Mouse (Mus musculus) ES-Bruce4 (cell line): ENCODE results near the gene Rrn3.

Experiments used
- CTCF ChIP-seq: IDR thresholded peaks from one replicate; pipeline ENCODE4 v1.8.1; 2011; ENCODE audit warnings: low read depth, low read length
- EP300 ChIP-seq: IDR thresholded peaks from 2 replicates; pipeline ENCODE4 v1.6.1; 2011; ENCODE audit warnings: low read depth, low read length; ENCODE audit not compliant: insufficient read depth
- POLR2A ChIP-seq: IDR thresholded peaks from one replicate; pipeline ENCODE4 v1.8.1; 2011; ENCODE audit warnings: low read length; ENCODE audit not compliant: insufficient read depth

- TF ChIP-seq POLR2A (no peak), CTCF (no peak), EP300 (no peak)
Measured at GRCm38 (mm10) chr16:13825781-13826490, 45.4 kb downstream of the Rrn3 start.
